Mouse (Mus musculus): ENCODE data around the gene Kars. TPM values are rescaled to one million over a fixed set of nuclear protein-coding genes. Genes with fewer than 3 reads are reported as not detected.

Gene Kars
- polyA plus RNA-seq, 1 experiment: not detected

- WGBS: 56% methylated on average over 15 of the region's 15 CpGs
Observed at GRCm38 (mm10) chr8:111960591-111961321, 50.4 kb downstream of the Kars start.

GRCm38 (mm10) chr8:111957231-111957630 is 53.9 kb downstream of the Kars start:
- H3K4me3 ChIP-seq (ENCODE audit: insufficient read depth, low read depth, low read length): no peak overlapping the region
- H3K4me1 ChIP-seq (ENCODE audit: control insufficient read depth, insufficient read depth, low read length): peaks cover 11% of the 10 kb centered on the region
- TF ChIP-seq CTCF (IDR thresholded peaks at IDR 0.05; ENCODE audit: insufficient read depth, low read depth, low read length) (no peak), POLR2A (IDR thresholded peaks at IDR 0.05; ENCODE audit: insufficient read depth, low read depth, low read length) (no peak)
- 89% methylated on average over 2 of the region's 2 CpGs for WGBS
- H3K27ac ChIP-seq (ENCODE audit: insufficient read depth, low read depth, low read length): no peak overlapping the region

More at GRCm38 (mm10) chr8:111960591-111961321, 50.4 kb downstream of the Kars start:
- H3K4me1 ChIP-seq (ENCODE audit: control insufficient read depth, insufficient read depth, low read length): peaks cover 24% of the 10 kb centered on the region
- TF ChIP-seq CTCF (IDR thresholded peaks at IDR 0.05; ENCODE audit: insufficient read depth, low read depth, low read length) (no peak), POLR2A (IDR thresholded peaks at IDR 0.05; ENCODE audit: insufficient read depth, low read depth, low read length) (no peak)
- H3K27ac ChIP-seq (ENCODE audit: insufficient read depth, low read depth, low read length): peak overlapping the region; percentile 60
- H3K4me3 ChIP-seq (ENCODE audit: insufficient read depth, low read depth, low read length): no peak overlapping the region

GRCm38 (mm10) chr8:111955879-111956278 is 55.2 kb downstream of the Kars start:
- H3K4me3 ChIP-seq (ENCODE audit: insufficient read depth, low read depth, low read length): no peak overlapping the region
- no peak for TF ChIP-seq POLR2A (IDR thresholded peaks at IDR 0.05; ENCODE audit: insufficient read depth, low read depth, low read length)
- WGBS: 83% methylated on average over 5 of the region's 5 CpGs
- H3K4me1 ChIP-seq (ENCODE audit: control insufficient read depth, insufficient read depth, low read length): peaks cover 5% of the 10 kb centered on the region
- H3K27ac ChIP-seq (ENCODE audit: insufficient read depth, low read depth, low read length): no peak overlapping the region

DNA sequence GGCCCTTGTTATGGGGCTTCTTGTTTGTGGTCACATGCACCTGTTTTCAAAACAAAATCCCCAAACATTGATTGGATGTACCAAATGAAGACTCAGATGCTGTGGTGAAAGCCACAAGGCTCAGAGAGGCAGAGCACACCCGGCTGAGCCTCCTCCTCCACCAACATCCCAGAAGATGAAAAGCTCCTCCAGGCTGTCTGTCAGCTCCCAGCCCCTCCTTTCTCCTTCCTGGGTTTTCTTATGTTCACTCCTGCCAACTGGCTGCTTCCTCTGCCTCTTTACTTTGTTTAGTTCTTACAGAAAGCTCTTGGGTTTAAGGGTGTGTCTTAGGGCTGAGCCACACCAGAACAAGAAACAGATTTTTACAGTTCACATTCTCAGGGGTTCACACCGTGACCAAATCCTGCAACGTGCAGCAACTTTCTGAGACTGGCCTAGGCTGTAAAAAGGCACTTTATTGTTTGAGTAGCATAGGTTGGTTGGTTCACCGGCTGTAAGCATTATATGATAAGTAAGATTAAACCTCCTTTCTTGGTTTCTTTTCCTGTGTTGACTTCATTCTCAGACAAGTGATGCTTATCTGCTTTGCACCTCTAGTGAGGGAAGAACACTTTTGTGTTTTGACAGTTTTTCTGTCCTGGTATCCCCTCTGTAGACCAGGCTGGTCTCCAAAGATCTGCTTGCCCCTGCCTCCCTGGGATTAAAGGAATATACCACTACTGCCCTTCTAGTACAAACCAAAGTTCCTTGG is 56.1 kb downstream of the Kars start:
- WGBS: 78% methylated on average over 4 of the region's 4 CpGs
- Histone ChIP-seq H3K4me3 (ENCODE audit: insufficient read depth, low read depth, low read length) (no peak overlapping the region), H3K4me1 (ENCODE audit: control insufficient read depth, insufficient read depth, low read length) (no peaks in the 10 kb centered on the region), H3K27ac (ENCODE audit: insufficient read depth, low read depth, low read length) (no peak overlapping the region)
- TF ChIP-seq CTCF (IDR thresholded peaks at IDR 0.05; ENCODE audit: insufficient read depth, low read depth, low read length) (no peak), POLR2A (IDR thresholded peaks at IDR 0.05; ENCODE audit: insufficient read depth, low read depth, low read length) (no peak)

DNA sequence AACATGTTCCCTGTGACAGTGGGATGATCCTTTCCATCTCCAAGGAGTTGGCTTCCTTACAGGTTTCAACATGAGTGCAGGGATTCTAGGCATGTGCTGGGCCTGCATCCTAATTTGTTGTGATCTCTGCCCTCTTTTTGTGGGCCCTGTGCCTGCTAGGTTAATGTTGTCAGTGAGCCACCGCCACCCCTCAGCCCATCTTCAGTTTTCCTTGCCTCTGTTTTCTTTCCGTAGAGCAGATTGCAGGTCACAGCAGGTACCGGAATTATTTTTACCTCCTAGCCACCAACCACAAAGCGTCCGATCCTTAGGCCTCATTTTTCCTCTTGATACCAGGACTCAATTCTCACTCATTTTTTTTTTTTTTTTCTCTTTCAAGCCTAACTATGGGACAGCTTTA is 59.2 kb downstream of the Kars start:
- 98% methylated on average over 5 of the region's 5 CpGs for WGBS
- no peak for TF ChIP-seq POLR2A (IDR thresholded peaks at IDR 0.05; ENCODE audit: insufficient read depth, low read depth, low read length)
- no peak for TF ChIP-seq CTCF (IDR thresholded peaks at IDR 0.05; ENCODE audit: insufficient read depth, low read depth, low read length)

GRCm38 (mm10) chr8:111951317-111951716 is 59.8 kb downstream of the Kars start:
- Histone ChIP-seq H3K4me3 (ENCODE audit: insufficient read depth, low read depth, low read length) (no peak overlapping the region), H3K27ac (ENCODE audit: insufficient read depth, low read depth, low read length) (no peak overlapping the region), H3K4me1 (ENCODE audit: control insufficient read depth, insufficient read depth, low read length) (peaks cover 4% of the 10 kb centered on the region)
- TF ChIP-seq POLR2A (IDR thresholded peaks at IDR 0.05; ENCODE audit: insufficient read depth, low read depth, low read length) (no peak), CTCF (IDR thresholded peaks at IDR 0.05; ENCODE audit: insufficient read depth, low read depth, low read length) (no peak)
- 66% methylated on average over 7 of the region's 7 CpGs for WGBS

More for the DNA sequence above, 59.2 kb downstream of the Kars start:
- 0 out of 2 replicates have a peak, but pooled peaks cover 2% of the 10 kb centered on the region for H3K4me1 ChIP-seq (ENCODE audit: control insufficient read depth, insufficient read depth, low read length)
- H3K27ac ChIP-seq (ENCODE audit: insufficient read depth, low read depth, low read length): no peak overlapping the region
- no peak overlapping the region for H3K4me3 ChIP-seq (ENCODE audit: insufficient read depth, low read depth, low read length)

GRCm38 (mm10) chr8:111950846-111951245 is 60.3 kb downstream of the Kars start:
- H3K4me1 ChIP-seq (ENCODE audit: control insufficient read depth, insufficient read depth, low read length): peaks cover 4% of the 10 kb centered on the region
- H3K4me3 ChIP-seq (ENCODE audit: insufficient read depth, low read depth, low read length): no peak overlapping the region
- no peak overlapping the region for H3K27ac ChIP-seq (ENCODE audit: insufficient read depth, low read depth, low read length)
- 78% methylated on average over 3 of the region's 3 CpGs for WGBS
- no peak for TF ChIP-seq CTCF (IDR thresholded peaks at IDR 0.05; ENCODE audit: insufficient read depth, low read depth, low read length)
- no peak for TF ChIP-seq POLR2A (IDR thresholded peaks at IDR 0.05; ENCODE audit: insufficient read depth, low read depth, low read length)

DNA sequence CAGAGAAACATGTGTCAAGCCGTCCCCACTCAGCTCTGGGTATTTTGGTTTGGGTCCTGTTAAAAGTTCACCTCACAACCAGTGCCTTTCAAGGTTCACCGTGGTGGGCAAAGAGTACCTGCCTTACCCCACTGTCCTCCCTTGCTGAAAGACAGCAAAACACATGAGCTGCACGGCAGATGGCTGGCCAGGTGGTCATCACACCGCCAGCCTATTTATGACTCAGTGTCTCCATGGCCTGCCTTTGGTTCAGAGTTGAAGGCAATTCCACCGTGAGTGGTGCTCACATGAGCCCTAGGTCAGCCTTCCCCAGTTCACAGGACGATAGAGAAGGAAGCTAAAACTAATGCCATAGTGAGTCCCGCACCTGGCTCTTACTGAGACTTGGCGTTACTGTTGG is 63.2 kb downstream of the Kars start:
- 93% methylated on average over 8 of the region's 8 CpGs for WGBS
- no peak for TF ChIP-seq CTCF (IDR thresholded peaks at IDR 0.05; ENCODE audit: insufficient read depth, low read depth, low read length)
- no peak for TF ChIP-seq POLR2A (IDR thresholded peaks at IDR 0.05; ENCODE audit: insufficient read depth, low read depth, low read length)
- H3K4me3 ChIP-seq (ENCODE audit: insufficient read depth, low read depth, low read length): no peak overlapping the region
- no peak overlapping the region for H3K27ac ChIP-seq (ENCODE audit: insufficient read depth, low read depth, low read length)
- peaks cover 4% of the 10 kb centered on the region for H3K4me1 ChIP-seq (ENCODE audit: control insufficient read depth, insufficient read depth, low read length)

GRCm38 (mm10) chr8:111947144-111947543 is 64.0 kb downstream of the Kars start:
- H3K27ac ChIP-seq (ENCODE audit: insufficient read depth, low read depth, low read length): no peak overlapping the region
- TF ChIP-seq CTCF (IDR thresholded peaks at IDR 0.05; ENCODE audit: insufficient read depth, low read depth, low read length) (no peak), POLR2A (IDR thresholded peaks at IDR 0.05; ENCODE audit: insufficient read depth, low read depth, low read length) (no peak)
- peaks cover 8% of the 10 kb centered on the region for H3K4me1 ChIP-seq (ENCODE audit: control insufficient read depth, insufficient read depth, low read length)
- 86% methylated on average over 2 of the region's 2 CpGs for WGBS
- no peak overlapping the region for H3K4me3 ChIP-seq (ENCODE audit: insufficient read depth, low read depth, low read length)
